Mouse (Mus musculus): Measurements from ENCODE around the gene Rgs13. TPM values are rescaled to one million over a fixed set of nuclear protein-coding genes. Genes with fewer than 3 reads are reported as not detected.

Gene Rgs13
- total and polyA plus RNA-seq, 3 experiments, result 149 to 1,247 (median 698) TPM

- DNase-seq (ENCODE audit: extremely low read depth), result no peak
- dilution Hi-C loops (cut with MboI; ENCODE audit: extremely low pct_ligation_motif_present, extremely low pct_unique_long_range_greater_than_20kb, low sequenced_read_pairs) (no loop called here), in situ Hi-C loops (cut with MboI; ENCODE audit: low pct_ligation_motif_present, low pct_unique_long_range_greater_than_20kb, low sequenced_read_pairs) (no loop called here)
- Histone ChIP-seq H3K27me3 (replicated peaks) (no peaks in the 10 kb centered on the region), H3K9me3 (replicated peaks; ENCODE audit: low read length) (no peaks in the 10 kb centered on the region), H3K27ac (ENCODE audit: insufficient read depth, low read depth) (peak overlapping the region; percentile 64), H3K4me1 (ENCODE audit: control insufficient read depth in 1 of 2, insufficient read depth in 2 of 2) (peaks cover 8 to 58% of the 10 kb centered on the region in 2 experiments), H3K36me3 (replicated peaks in 1 of 2; ENCODE audit: control insufficient read depth in 1 of 2, insufficient read depth in 1 of 2, low read length in 1 of 2) (peaks cover 21 to 40% of the 10 kb centered on the region in 2 experiments), H3K9ac (ENCODE audit: insufficient read depth, low read depth) (peak overlapping the region; percentile 60), H3K79me2 (replicated peaks; ENCODE audit: control insufficient read depth, extremely low read depth, insufficient read depth, poor library complexity, severe bottlenecking) (peaks cover 38% of the 10 kb centered on the region), H3K4me3 (replicated peaks in 1 of 3; ENCODE audit: low read depth in 2 of 3, low read length in 2 of 3, poor library complexity in 1 of 3) (peak overlapping the region in 1 of 3 experiments; percentile 3), H3K4me2 (ENCODE audit: insufficient read depth, low read depth, poor library complexity, severe bottlenecking) (peak overlapping the region; percentile 89)
- TF ChIP-seq PAX5 (IDR thresholded peaks at IDR 0.05; ENCODE audit: low read length) (no peak), EP300 (IDR thresholded peaks at IDR 0.05; ENCODE audit: low read length) (no peak), GABPA (IDR thresholded peaks at IDR 0.05; ENCODE audit: insufficient replicate concordance, low read depth, low read length) (no peak), KAT2A (IDR thresholded peaks at IDR 0.05; ENCODE audit: insufficient replicate concordance, low read length) (no peak), ETS1 (conservative IDR thresholded peaks at IDR 0.05; ENCODE audit: low read depth, low read length) (no peak), CTCF (conservative IDR thresholded peaks at IDR 0.05 in 1 of 2, IDR thresholded peaks at IDR 0.05 in 1 of 2; ENCODE audit: low read depth in 2 of 2, low read length in 2 of 2) (no peak), RCOR1 (conservative IDR thresholded peaks at IDR 0.05; ENCODE audit: low read depth, low read length) (no peak), CHD2 (IDR thresholded peaks at IDR 0.05; ENCODE audit: low read length) (no peak)
Measured at GRCm38 (mm10) chr1:144167761-144168160, 9.4 kb downstream of the Rgs13 start.

- peak overlapping the region; percentile 53; the same call in 1 of the 2 replicates for H3K9ac ChIP-seq (ENCODE audit: insufficient read depth, low read depth)
- H3K4me3 ChIP-seq (replicated peaks in 1 of 3; ENCODE audit: low read depth in 2 of 3, low read length in 2 of 3, poor library complexity in 1 of 3), result peak overlapping the region in 1 of 3 experiments; percentile 2
- in situ Hi-C loops (cut with MboI; ENCODE audit: low pct_ligation_motif_present, low pct_unique_long_range_greater_than_20kb, low sequenced_read_pairs), result no loop called here
- H3K27me3 ChIP-seq (replicated peaks), result no peaks in the 10 kb centered on the region
- peak overlapping the region; percentile 45; the same call in 1 of the 2 replicates for H3K27ac ChIP-seq (ENCODE audit: insufficient read depth, low read depth)
- peaks cover 37% of the 10 kb centered on the region for H3K79me2 ChIP-seq (replicated peaks; ENCODE audit: control insufficient read depth, extremely low read depth, insufficient read depth, poor library complexity, severe bottlenecking)
- H3K9me3 ChIP-seq (replicated peaks; ENCODE audit: low read length), result no peaks in the 10 kb centered on the region
- dilution Hi-C loops (cut with MboI; ENCODE audit: extremely low pct_ligation_motif_present, extremely low pct_unique_long_range_greater_than_20kb, low sequenced_read_pairs), result no loop called here
- H3K36me3 ChIP-seq (replicated peaks in 1 of 2; ENCODE audit: control insufficient read depth in 1 of 2, insufficient read depth in 1 of 2, low read length in 1 of 2), result peaks cover 20 to 37% of the 10 kb centered on the region in 2 experiments
- DNase-seq (ENCODE audit: extremely low read depth), result peak; percentile 89
- peaks cover 4 to 54% of the 10 kb centered on the region in 2 experiments; a peak in 3 of 4 replicates for H3K4me1 ChIP-seq (ENCODE audit: control insufficient read depth in 1 of 2, insufficient read depth in 2 of 2)
- TF ChIP-seq MXI1 (IDR thresholded peaks at IDR 0.05; ENCODE audit: low read depth, low read length), result no peak
- 0 out of 2 replicates have a peak, but pooled peaks have one; percentile 43 for TF ChIP-seq TCF12 (IDR thresholded peaks at IDR 0.05; ENCODE audit: low read depth, low read length)
- peak; percentile 61; the same call in 1 of the 2 replicates for TF ChIP-seq JUND (conservative IDR thresholded peaks at IDR 0.05; ENCODE audit: low read depth, low read length)
- TF ChIP-seq MAFK (IDR thresholded peaks at IDR 0.05; ENCODE audit: insufficient replicate concordance, low read length), result 0 out of 2 replicates have a peak, but pooled peaks have one; percentile 22
- TF ChIP-seq JUN (IDR thresholded peaks at IDR 0.05; ENCODE audit: insufficient read depth, low read depth, low read length), result peak; percentile 48; the same call in 1 of the 2 replicates
- TF ChIP-seq ETS1 (conservative IDR thresholded peaks at IDR 0.05; ENCODE audit: low read depth, low read length), result peak; percentile 73
- 0 out of 2 replicates have a peak, but pooled peaks have one; percentile 23 for TF ChIP-seq RCOR1 (conservative IDR thresholded peaks at IDR 0.05; ENCODE audit: low read depth, low read length)
- peak; percentile 62 for TF ChIP-seq ZNF384 (IDR thresholded peaks at IDR 0.05; ENCODE audit: low read depth, low read length)
- TF ChIP-seq BHLHE40 (IDR thresholded peaks at IDR 0.05; ENCODE audit: low read depth, low read length), result peak; percentile 70
- TF ChIP-seq IRF4 (IDR thresholded peaks at IDR 0.05; ENCODE audit: low read depth, low read length), result no peak
- TF ChIP-seq USF1 (IDR thresholded peaks at IDR 0.05; ENCODE audit: low read depth, low read length), result no peak
- TF ChIP-seq CHD2 (IDR thresholded peaks at IDR 0.05; ENCODE audit: low read length), result peak; percentile 87
- TF ChIP-seq MAX (IDR thresholded peaks at IDR 0.05; ENCODE audit: low read length), result peak; percentile 57; the same call in 1 of the 2 replicates
- TF ChIP-seq EP300 (IDR thresholded peaks at IDR 0.05; ENCODE audit: low read length), result peak; percentile 54
- TF ChIP-seq SIN3A (IDR thresholded peaks at IDR 0.05; ENCODE audit: low read length), result peak; percentile 28; the same call in 1 of the 2 replicates
- 0 out of 2 replicates have a peak, but pooled peaks have one; percentile 76 for TF ChIP-seq CHD1 (IDR thresholded peaks at IDR 0.05; ENCODE audit: low read depth, low read length)
- TF ChIP-seq MEF2A (IDR thresholded peaks at IDR 0.05; ENCODE audit: borderline replicate concordance, low read depth, low read length), result peak; percentile 92
- no peak for TF ChIP-seq PAX5 (IDR thresholded peaks at IDR 0.05; ENCODE audit: low read length)
- peak overlapping the region; percentile 84 for H3K4me2 ChIP-seq (ENCODE audit: insufficient read depth, low read depth, poor library complexity, severe bottlenecking)
Measured at GRCm38 (mm10) chr1:144166897-144167296, 10.3 kb downstream of the Rgs13 start.
